Mouse (Mus musculus) mammary gland, adult 2 months (tissue): ENCODE measurements around the gene Anp32a. TPM values are rescaled to one million over a fixed set of nuclear protein-coding genes. Genes with fewer than 3 reads are reported as not detected.

Source experiments
- polyA plus RNA-seq: library from polyadenylated mRNA; depleted of rRNA; stranded (reverse); fragments of >200 nt; gene quantifications from 2 replicates; pipeline ENCODE4 v1.2.3, GENCODE M21; 2012; ENCODE audit warnings: low replicate concordance; rRNA removed

The Anp32a gene
- 14.8 and 25.0 TPM in 2 replicates for polyA plus RNA-seq

DNA sequence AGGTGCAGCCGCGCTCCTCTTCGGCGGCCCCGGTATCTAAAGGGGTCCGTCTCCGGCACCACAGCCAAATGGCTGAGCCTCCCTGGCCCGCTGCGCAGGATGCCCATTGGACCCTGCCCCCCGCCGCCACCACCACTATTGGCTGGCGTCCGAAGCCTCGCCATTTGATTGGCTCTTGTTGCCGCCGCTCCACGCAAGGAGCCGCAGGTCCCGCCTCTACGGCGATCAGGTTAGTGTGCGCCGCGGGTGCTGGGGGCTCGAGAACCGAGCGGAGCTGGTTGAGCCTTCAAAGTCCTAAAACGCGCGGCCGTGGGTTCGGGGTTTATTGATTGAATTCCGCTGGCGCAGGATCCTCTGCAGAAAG lies at the start of gene Anp32a:
TSS of gene Anp32a (plus strand) at position 171 of the 364 bp plus-strand sequence.

Other genes starting within 250 kb of the Anp32a start
- gene Glce, start 218.6 kb upstream of the Anp32a start, polyA plus RNA-seq = 2.6 and 7.0 TPM in 2 replicates
- not detected in 2 replicates for gene Spesp1, start 59.1 kb upstream of the Anp32a start, polyA plus RNA-seq
- 29.4 and 37.4 TPM in 2 replicates for gene Coro2b, start 195.8 kb downstream of the Anp32a start, polyA plus RNA-seq